Mouse (Mus musculus) neural tube, embryonic 15.5 days (tissue): ENCODE results near the gene Ubn1. TPM values are rescaled to one million over a fixed set of nuclear protein-coding genes. Genes with fewer than 3 reads are reported as not detected.

Source experiments
- ATAC-seq: fragments of 200-750 bp; cut with Nextera tagmentation; 2 replicates; pipeline ENCODE4 v1.8.0; 2017; ENCODE audit warnings: mild to moderate bottlenecking, moderate TSS enrichment, moderate library complexity; ENCODE audit not compliant: low FRiP score
- H3K27ac ChIP-seq: fragments of 300-500 bp; sonication (generic); replicated peaks from 2 replicates; pipeline ENCODE4 v1.5.1; 2015; ENCODE audit warnings: mild to moderate bottlenecking, inconsistent platforms
- H3K27me3 ChIP-seq: fragments of 300-500 bp; sonication (generic); replicated peaks from 2 replicates; pipeline ENCODE4 v1.6.1; 2015; ENCODE audit warnings: inconsistent platforms
- H3K36me3 ChIP-seq: fragments of 300-500 bp; sonication (generic); 2 replicates; pipeline ENCODE4 v1.6.1; 2015; ENCODE audit warnings: inconsistent platforms
- H3K4me1 ChIP-seq: fragments of 300-500 bp; sonication (generic); 2 replicates; pipeline ENCODE4 v1.6.1; 2015; ENCODE audit warnings: inconsistent platforms
- H3K4me2 ChIP-seq: fragments of 300-500 bp; sonication (generic); 2 replicates; pipeline ENCODE4 v1.6.1; 2015; ENCODE audit warnings: inconsistent platforms, mild to moderate bottlenecking, moderate library complexity
- H3K4me3 ChIP-seq: fragments of 300-500 bp; sonication (generic); replicated peaks from 2 replicates; pipeline ENCODE4 v1.5.1; 2015; ENCODE audit warnings: mild to moderate bottlenecking, inconsistent platforms
- H3K9ac ChIP-seq: fragments of 300-500 bp; sonication (generic); replicated peaks from 2 replicates; pipeline ENCODE4 v1.6.1; 2015; ENCODE audit warnings: mild to moderate bottlenecking, inconsistent platforms
- H3K9me3 ChIP-seq: fragments of 300-500 bp; sonication (generic); replicated peaks from 2 replicates; pipeline ENCODE4 v1.6.1; 2016; ENCODE audit warnings: inconsistent platforms
- WGBS: fragments of 180-500 bp; shearing (Covaris S2); methylation state at CpG from one replicate; pipeline ENCODE4 v1.1.7; 2015; ENCODE audit warnings: mixed read lengths; 5-methylcytosine and 5-hydroxymethylcytosine counted together
- polyA plus RNA-seq: library from polyadenylated mRNA; unstranded; fragments of >200 nt; fragmentation: Nextera tagmentation; extraction: Ambion mirVana; gene quantifications from 2 replicates; pipeline ENCODE4 v1.2.1, GENCODE M21; 2015

Gene Ubn1
- polyA plus RNA-seq, 1 experiment from 2014 or later: 11.1 TPM

GRCm38 (mm10) chr16:5130196-5130595 lies 80.3 kb downstream of the Ubn1 start:
- Histone ChIP-seq H3K4me3 (no peak overlapping the region), H3K9ac (no peak overlapping the region), H3K36me3 (no peaks in the 10 kb centered on the region), H3K27me3 (peaks cover 67% of the 10 kb centered on the region), H3K4me1 (peaks cover 14% of the 10 kb centered on the region), H3K9me3 (no peaks in the 10 kb centered on the region), H3K27ac (no peak overlapping the region), H3K4me2 (no peak overlapping the region)
- ATAC-seq: no peak
- WGBS: 53% methylated on average over 2 of the region's 2 CpGs

- Histone ChIP-seq H3K4me1 (peaks cover 14% of the 10 kb centered on the region), H3K4me2 (no peak overlapping the region), H3K27me3 (peaks cover 73% of the 10 kb centered on the region), H3K9ac (no peak overlapping the region), H3K4me3 (no peak overlapping the region), H3K9me3 (no peaks in the 10 kb centered on the region), H3K27ac (no peak overlapping the region), H3K36me3 (no peaks in the 10 kb centered on the region)
- 11% methylated on average over 4 of the region's 4 CpGs for WGBS
- ATAC-seq: no peak
These were observed 80.9 kb downstream of the Ubn1 start for GRCm38 (mm10) chr16:5130766-5131165.

- no peaks in the 10 kb centered on the region for H3K36me3 ChIP-seq
- peaks cover 14% of the 10 kb centered on the region for H3K4me1 ChIP-seq
- no peak for ATAC-seq
- WGBS: 1% methylated on average over 25 of the region's 25 CpGs
- peaks cover 76% of the 10 kb centered on the region for H3K27me3 ChIP-seq
- no peak overlapping the region for H3K27ac ChIP-seq
- H3K4me3 ChIP-seq: peak overlapping the region; percentile 34; the same call in 1 of the 2 replicates
- no peak overlapping the region for H3K9ac ChIP-seq
- H3K4me2 ChIP-seq: peak overlapping the region; percentile 60
- H3K9me3 ChIP-seq: no peaks in the 10 kb centered on the region
These were observed 81.5 kb downstream of the Ubn1 start for GRCm38 (mm10) chr16:5131251-5131922.

- Histone ChIP-seq H3K9ac (no peak within 1 kb of the TSS), H3K4me2 (peak within 1 kb of the TSS; percentile 60), H3K4me1 (peaks cover 14% of the 10 kb centered on the region), H3K9me3 (no peaks in the 10 kb centered on the region), H3K36me3 (no peaks in the 10 kb centered on the region), H3K4me3 (peak within 1 kb of the TSS; percentile 34), H3K27me3 (peaks cover 76% of the 10 kb centered on the region), H3K27ac (no peak within 1 kb of the TSS)
- ATAC-seq: no peak
- under 1% methylated on average over 39 of the region's 39 CpGs for WGBS
These were observed 82.5 kb downstream of the Ubn1 start, which contains the start of gene Ppl for GRCm38 (mm10) chr16:5132401-5132801. Gene Ppl, minus strand, starts transcription at chr16:5132421.

GRCm38 (mm10) chr16:5134623-5135330 lies 84.9 kb downstream of the Ubn1 start:
- no peak overlapping the region for H3K27ac ChIP-seq
- no peak overlapping the region for H3K4me3 ChIP-seq
- peaks cover 62% of the 10 kb centered on the region for H3K27me3 ChIP-seq
- no peak overlapping the region for H3K9ac ChIP-seq
- no peak overlapping the region for H3K4me2 ChIP-seq
- H3K4me1 ChIP-seq: peaks cover 14% of the 10 kb centered on the region
- no peaks in the 10 kb centered on the region for H3K36me3 ChIP-seq
- no peaks in the 10 kb centered on the region for H3K9me3 ChIP-seq
- no peak for ATAC-seq
- whole genome bisulfite sequencing: 76% methylated on average over 14 of the region's 14 CpGs

- H3K9ac ChIP-seq: no peak overlapping the region
- no peak for ATAC-seq
- no peaks in the 10 kb centered on the region for H3K9me3 ChIP-seq
- peaks cover 14% of the 10 kb centered on the region for H3K4me1 ChIP-seq
- H3K4me2 ChIP-seq: no peak overlapping the region
- H3K27ac ChIP-seq: no peak overlapping the region
- no peaks in the 10 kb centered on the region for H3K36me3 ChIP-seq
- H3K4me3 ChIP-seq: no peak overlapping the region
- H3K27me3 ChIP-seq: peaks cover 53% of the 10 kb centered on the region
- 68% methylated on average over 8 of the region's 8 CpGs for WGBS
These were observed 85.8 kb downstream of the Ubn1 start for GRCm38 (mm10) chr16:5135551-5136261.

Other genes with a start within 250 kb of the Ubn1 start
- gene 4930562C15Rik, start 214.6 kb upstream of the Ubn1 start, polyA plus RNA-seq: 0.54 and 0.60 TPM in 2 replicates
- 66.0 and 66.7 TPM in 2 replicates for gene Ubald1, start 169.7 kb upstream of the Ubn1 start, polyA plus RNA-seq
- 122 and 125 TPM in 2 replicates for gene Mgrn1, start 163.8 kb upstream of the Ubn1 start, polyA plus RNA-seq
- 128 and 140 TPM in 2 replicates for gene Nudt16l1, start 111.3 kb upstream of the Ubn1 start, polyA plus RNA-seq
- gene Anks3, start 85.9 kb upstream of the Ubn1 start, polyA plus RNA-seq: 68.6 and 71.5 TPM in 2 replicates
- not detected in 2 replicates for gene Sept12, start 52.2 kb upstream of the Ubn1 start, polyA plus RNA-seq
- 0.47 and 10.6 TPM in 2 replicates for gene Smim22, start 42.8 kb upstream of the Ubn1 start, polyA plus RNA-seq
- gene Rogdi, start 36.5 kb upstream of the Ubn1 start, polyA plus RNA-seq: 158 and 170 TPM in 2 replicates
- gene Glyr1, start 194 bp upstream of the Ubn1 start, polyA plus RNA-seq: 170 and 172 TPM in 2 replicates
- 0.35 and 1.0 TPM in 2 replicates for gene Ppl, start 82.4 kb downstream of the Ubn1 start, polyA plus RNA-seq
- gene Sec14l5, start 97.1 kb downstream of the Ubn1 start, polyA plus RNA-seq: 0.33 and 0.34 TPM in 2 replicates
- 13.2 and 17.7 TPM in 2 replicates for gene Nagpa, start 154.0 kb downstream of the Ubn1 start, polyA plus RNA-seq
- gene AU021092, start 172.2 kb downstream of the Ubn1 start, polyA plus RNA-seq: 13.6 and 13.9 TPM in 2 replicates
- gene Alg1, start 183.6 kb downstream of the Ubn1 start, polyA plus RNA-seq: 38.0 and 42.8 TPM in 2 replicates
- gene Eef2kmt, start 205.9 kb downstream of the Ubn1 start, polyA plus RNA-seq: 6.7 and 13.1 TPM in 2 replicates